Mouse (Mus musculus) c-Kit-positive CD71-positive TER-119-positive erythroid progenitor cells, embryonic 14.5 days (primary cell): ENCODE results near the gene Folh1.
"Not testable (repeated sequence)": the region's sequence is repeated elsewhere in the genome, so short reads cannot be mapped to it uniquely, and the experiment has no call there.

Experiments used
- DNase-seq: peaks from one replicate; pipeline ENCODE4 v3.0.0-alpha.2; 2013; ENCODE audit warnings: low spot score

Gene Folh1

DNA sequence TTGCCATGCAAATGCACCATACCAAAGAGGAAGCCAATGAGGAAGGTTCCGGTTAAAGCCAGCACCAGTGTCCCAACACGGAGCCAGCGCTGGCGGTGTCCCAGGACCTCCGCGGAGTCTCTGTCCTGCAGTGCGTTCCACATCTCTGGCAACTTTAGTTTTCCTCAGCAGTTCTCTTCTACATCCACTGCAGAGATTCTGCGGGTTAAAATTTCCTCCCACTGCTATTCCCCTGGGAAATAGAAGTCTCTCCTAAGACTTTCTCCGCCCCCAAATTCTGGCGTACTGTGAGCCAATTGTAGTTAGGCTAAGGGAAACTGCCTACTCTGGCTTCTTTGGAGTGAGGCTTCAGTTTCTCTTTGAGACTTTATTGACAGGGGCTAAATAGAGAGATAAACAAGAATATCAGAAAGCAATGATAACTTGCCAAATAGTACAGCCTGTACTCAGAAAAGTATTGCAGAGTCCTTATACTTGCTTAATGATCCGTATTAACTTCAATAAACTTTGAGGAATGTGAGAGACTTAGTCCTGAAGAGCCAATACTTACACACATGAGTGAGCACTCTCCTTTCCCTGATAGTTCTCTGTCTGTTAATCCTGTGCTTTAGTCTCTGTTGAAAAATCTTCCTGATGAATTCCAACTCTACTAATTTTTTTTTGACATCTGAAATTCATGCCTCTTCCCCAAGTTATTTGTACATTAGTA, at the start of gene Folh1:
TSS of gene Folh1 (minus strand) at position 327 of the 709 bp plus-strand sequence.
- no peak for DNase-seq

DNA sequence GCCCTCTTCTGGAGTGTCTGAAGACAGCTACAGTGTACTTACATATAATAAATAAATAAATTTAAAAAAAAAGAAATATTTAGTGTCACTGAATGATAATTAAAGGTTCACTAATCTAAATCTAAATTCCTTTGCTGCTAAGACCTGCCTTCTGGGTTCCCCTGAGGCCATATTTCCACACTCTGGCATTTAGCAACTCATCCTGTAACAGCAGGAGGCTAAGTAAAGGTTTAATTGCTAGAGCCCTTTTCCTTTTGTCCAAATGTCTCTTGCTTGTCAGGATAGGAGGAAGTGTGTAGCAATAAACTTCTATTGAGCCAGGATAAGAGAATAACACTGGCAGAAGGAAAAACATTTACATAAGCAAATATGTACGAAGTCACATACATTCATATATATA, 40.7 kb upstream of the Folh1 start:
- no peak for DNase-seq

DNA sequence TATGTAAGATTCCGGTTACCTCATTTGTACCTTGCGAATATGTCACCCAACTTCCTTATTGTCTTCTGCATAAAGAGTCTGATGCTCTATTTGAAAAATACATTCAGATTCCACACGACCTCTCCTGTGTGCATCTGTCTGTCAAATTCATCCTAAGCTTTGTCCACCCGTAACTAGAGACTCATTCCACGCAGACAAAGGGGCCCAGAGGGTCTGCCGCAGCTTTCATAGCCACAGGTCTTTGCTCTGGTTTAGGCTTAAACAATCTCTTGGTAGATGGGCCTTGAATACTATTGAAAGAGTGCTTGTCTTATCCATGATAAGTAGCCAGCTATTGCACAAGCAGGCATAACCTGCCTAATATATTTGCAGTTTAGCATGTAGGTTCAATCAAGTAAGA, 40.0 kb upstream of the Folh1 start:
- DNase-seq = not testable (repeated sequence)

GRCm38 (mm10) chr7:86815241-86815640, 39.5 kb upstream of the Folh1 start:
- not testable (repeated sequence) for DNase-seq

DNA sequence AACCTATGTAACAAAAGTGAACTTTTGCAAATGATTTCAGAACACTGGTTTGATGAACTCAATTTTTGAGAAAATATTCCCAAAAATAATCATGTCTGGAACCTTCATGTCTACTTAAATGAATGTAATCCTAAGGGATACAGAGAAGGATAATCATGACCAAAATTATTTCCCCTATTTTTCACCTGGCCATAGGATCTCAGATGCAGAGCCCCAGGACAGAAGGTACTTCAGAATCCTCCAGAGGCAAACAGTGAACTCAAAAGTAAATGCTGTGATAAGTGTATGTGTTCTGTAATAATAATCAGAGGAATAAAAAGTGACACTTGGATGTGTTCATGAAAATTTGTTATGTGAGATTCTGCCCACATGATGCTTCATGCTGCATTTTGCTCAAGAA, 19.0 kb upstream of the Folh1 start, which contains the start of gene Vmn2r77:
TSS of gene Vmn2r77 (plus strand) at position 301 of the 400 bp plus-strand sequence.
- DNase-seq = no peak

GRCm38 (mm10) chr7:86771621-86772020, 4.1 kb downstream of the Folh1 start:
- no peak for DNase-seq

- DNase-seq = no peak
Observed at GRCm38 (mm10) chr7:86764628-86765027, 11.1 kb downstream of the Folh1 start.

- no peak for DNase-seq
Observed at GRCm38 (mm10) chr7:86760751-86761150, 15.0 kb downstream of the Folh1 start.

GRCm38 (mm10) chr7:86725013-86725412, 50.7 kb downstream of the Folh1 start:
- DNase-seq = no peak

DNA sequence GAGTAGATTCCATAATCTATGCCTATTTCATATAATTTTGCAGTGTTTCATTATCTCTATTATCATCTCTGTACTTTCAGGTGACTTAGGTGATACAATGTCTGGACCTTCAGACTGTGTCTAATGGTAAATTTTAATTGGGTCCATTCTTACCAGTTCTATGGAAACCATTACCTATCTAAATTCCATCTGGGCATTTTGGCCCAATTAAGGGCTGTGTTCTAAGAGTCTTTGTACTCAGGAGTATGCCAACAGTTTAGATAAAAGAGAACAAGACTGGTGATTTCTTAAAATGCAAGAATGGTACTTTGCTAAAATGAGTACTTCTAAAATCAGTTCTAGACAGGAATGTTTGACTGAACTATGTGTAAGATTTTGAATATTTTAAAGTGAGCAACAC, 87.7 kb downstream of the Folh1 start, which contains the start of gene Olfr292:
TSS of gene Olfr292 (plus strand) at position 301 of the 400 bp plus-strand sequence.
- DNase-seq = no peak
